Mouse (Mus musculus) CH12.LX (cell line): ENCODE measurements at regions not wholly inside any gene's neighbourhood (a gene's known extent, or its start where the extent isn't known, plus 50 kb on each side); places are given as distances from the start of the nearest gene placed in this dataset.
A peak's percentile ranks its signal among the peaks of the same experiment; 100 is the strongest.

Experiments used
- DNase-seq: peaks from one replicate; pipeline ENCODE4 v3.0.0-alpha.2; 2013; ENCODE audit errors: extremely low read depth
- H3K27ac ChIP-seq: 2 replicates; pipeline ENCODE4 v1.5.1; 2012; ENCODE audit warnings: low read depth, mild to moderate bottlenecking, control low read depth, moderate library complexity; ENCODE audit not compliant: insufficient read depth
- H3K27me3 ChIP-seq: replicated peaks from 2 replicates; pipeline ENCODE3; 2012; ENCODE audit warnings: inconsistent platforms
- H3K36me3 ChIP-seq, 2 experiments: replicated peaks in 1 of 2; 2 replicates each; pipeline versions ENCODE3 to v1.6.1; 2012; ENCODE audit warnings: inconsistent platforms in 1 of 2, low read length in 1 of 2, mild to moderate bottlenecking in 1 of 2, mixed read lengths in 1 of 2, moderate library complexity in 1 of 2; ENCODE audit not compliant: control insufficient read depth in 1 of 2, insufficient read depth in 1 of 2
- H3K4me1 ChIP-seq, 2 experiments: 2 replicates each; pipeline ENCODE4 v1.6.1; 2012; ENCODE audit warnings: inconsistent platforms in 1 of 2, moderate library complexity in 1 of 2; ENCODE audit not compliant: insufficient read depth in 2 of 2, control insufficient read depth in 1 of 2
- H3K4me2 ChIP-seq: 2 replicates; pipeline ENCODE4 v1.6.1; 2012; ENCODE audit warnings: low read depth, mild to moderate bottlenecking, control low read depth; ENCODE audit not compliant: poor library complexity, insufficient read depth, severe bottlenecking
- H3K4me3 ChIP-seq, 3 experiments: fragments of 150-350 bp in 1 of 3; sonication (generic) in 1 of 3; replicated peaks in 1 of 3; 2 replicates each; pipeline versions ENCODE3 to v1.5.1; 2011 to 2012; ENCODE audit warnings: low read depth in 2 of 3, low read length in 2 of 3, mild to moderate bottlenecking in 2 of 3, moderate library complexity in 2 of 3, control low read depth in 1 of 3, improper control_type of control experiment in 1 of 3, inconsistent platforms in 1 of 3, mixed read lengths in 1 of 3; ENCODE audit not compliant: poor library complexity in 1 of 3
- H3K79me2 ChIP-seq: replicated peaks from 2 replicates; pipeline ENCODE4 v1.6.1; 2012; ENCODE audit warnings: mild to moderate bottlenecking, moderate library complexity; ENCODE audit not compliant: control insufficient read depth, poor library complexity, insufficient read depth, severe bottlenecking; ENCODE audit errors: extremely low read depth
- H3K9ac ChIP-seq: 2 replicates; pipeline ENCODE4 v1.6.1; 2012; ENCODE audit warnings: low read depth, mild to moderate bottlenecking, control low read depth, moderate library complexity; ENCODE audit not compliant: insufficient read depth
- H3K9me3 ChIP-seq: replicated peaks from 2 replicates; pipeline ENCODE3; 2012; ENCODE audit warnings: low read length, inconsistent platforms, mixed read lengths
- BHLHE40 ChIP-seq: IDR thresholded peaks from 2 replicates; pipeline ENCODE4 v1.6.1; 2011; ENCODE audit warnings: mild to moderate bottlenecking, low read depth, low read length, improper control_type of control experiment
- CHD1 ChIP-seq: IDR thresholded peaks from 2 replicates; pipeline ENCODE4 v1.6.1; 2012; ENCODE audit warnings: low read depth, low read length, improper control_type of control experiment, inconsistent platforms
- JUN ChIP-seq: IDR thresholded peaks from 2 replicates; pipeline ENCODE4 v1.6.1; 2011; ENCODE audit warnings: low read depth, mild to moderate bottlenecking, low read length, improper control_type of control experiment, moderate library complexity; ENCODE audit not compliant: insufficient read depth
- KAT2A ChIP-seq: IDR thresholded peaks from 2 replicates; pipeline ENCODE4 v1.6.1; 2012; ENCODE audit warnings: low read length, improper control_type of control experiment, inconsistent platforms; ENCODE audit not compliant: insufficient replicate concordance
- MAFK ChIP-seq: IDR thresholded peaks from 2 replicates; pipeline ENCODE4 v1.6.1; 2011; ENCODE audit warnings: low read length, improper control_type of control experiment; ENCODE audit not compliant: insufficient replicate concordance
- MXI1 ChIP-seq: IDR thresholded peaks from 2 replicates; pipeline ENCODE4 v1.6.1; 2011; ENCODE audit warnings: mild to moderate bottlenecking, low read depth, low read length, improper control_type of control experiment
- POLR2AphosphoS2 ChIP-seq: IDR thresholded peaks from 2 replicates; pipeline ENCODE4 v1.6.1; 2011; ENCODE audit warnings: low read depth, low read length, improper control_type of control experiment
- SMC3 ChIP-seq: IDR thresholded peaks from 2 replicates; pipeline ENCODE4 v1.6.1; 2011; ENCODE audit warnings: low read depth, low read length, improper control_type of control experiment
- UBTF ChIP-seq: IDR thresholded peaks from 2 replicates; pipeline ENCODE4 v1.6.1; 2012; ENCODE audit warnings: low read depth, mild to moderate bottlenecking, inconsistent platforms, low read length, improper control_type of control experiment, moderate library complexity
- ZC3H11A ChIP-seq: IDR thresholded peaks from 2 replicates; pipeline ENCODE4 v1.6.1; 2012; ENCODE audit warnings: low read depth, mild to moderate bottlenecking, inconsistent platforms, low read length, improper control_type of control experiment
- ZKSCAN1 ChIP-seq: IDR thresholded peaks from 2 replicates; pipeline ENCODE4 v1.6.1; 2012; ENCODE audit warnings: low read depth, inconsistent platforms, low read length, improper control_type of control experiment, borderline replicate concordance
- dilution Hi-C: fragments of 300-500 bp; cut with MboI; formaldehyde crosslinking; loops from 2 replicates; pipeline ENCODE4 v1.14.3; 2020; ENCODE audit warnings: low sequenced_read_pairs; ENCODE audit not compliant: extremely low pct_unique_long_range_greater_than_20kb, extremely low pct_ligation_motif_present
- in situ Hi-C: fragments of 300-500 bp; cut with MboI; formaldehyde crosslinking; loops from 3 replicates; pipeline ENCODE4 v1.14.3; 2019; ENCODE audit warnings: low sequenced_read_pairs, low pct_ligation_motif_present, low pct_unique_long_range_greater_than_20kb, mixed read lengths

- TF ChIP-seq MAFK (peak; percentile 69; the same call in 1 of the 2 replicates), POLR2AphosphoS2 (no peak)
- dilution Hi-C loops (no loop called here), in situ Hi-C loops (no loop called here)
Measured at GRCm38 (mm10) chr12:71486078-71486477, 176.4 kb downstream of the Dact1 start.

GRCm38 (mm10) chr12:71487591-71488435, 178.1 kb downstream of the Dact1 start:
- H3K9me3 ChIP-seq: no peaks in the 10 kb centered on the region
- in situ Hi-C loops: no loop called here
- H3K9ac ChIP-seq: no peak overlapping the region
- no peak for DNase-seq
- H3K27ac ChIP-seq: no peak overlapping the region
- no peaks in the 10 kb centered on the region for H3K27me3 ChIP-seq
- no peak for TF ChIP-seq BHLHE40
- 0 out of 2 replicates have a peak, but pooled peaks have one; percentile 21 for TF ChIP-seq MXI1
- no peak for TF ChIP-seq ZC3H11A
- no peak overlapping the region for H3K4me3 ChIP-seq
- no peaks in the 10 kb centered on the region for H3K79me2 ChIP-seq
- dilution Hi-C loops: no loop called here
- no peak overlapping the region for H3K4me2 ChIP-seq
- H3K36me3 ChIP-seq: no peaks in the 10 kb centered on the region
- peaks cover 0 to 4% of the 10 kb centered on the region in 2 experiments; a peak in 1 of 4 replicates for H3K4me1 ChIP-seq

More at GRCm38 (mm10) chr12:71486078-71486477, 176.4 kb downstream of the Dact1 start:
- H3K9ac ChIP-seq: no peak overlapping the region
- no peak overlapping the region for H3K4me3 ChIP-seq
- no peaks in the 10 kb centered on the region for H3K9me3 ChIP-seq
- H3K27ac ChIP-seq: no peak overlapping the region
- H3K36me3 ChIP-seq: no peaks in the 10 kb centered on the region
- H3K4me2 ChIP-seq: no peak overlapping the region
- no peaks in the 10 kb centered on the region for H3K27me3 ChIP-seq
- peaks cover 0 to 4% of the 10 kb centered on the region in 2 experiments; a peak in 1 of 4 replicates for H3K4me1 ChIP-seq
- H3K79me2 ChIP-seq: no peaks in the 10 kb centered on the region
- DNase-seq: peak; percentile 1

- TF ChIP-seq SMC3: no peak
- TF ChIP-seq UBTF: no peak
- no peak for TF ChIP-seq ZKSCAN1
- TF ChIP-seq KAT2A: no peak
- TF ChIP-seq CHD1: no peak
- TF ChIP-seq JUN: no peak
- peaks cover 0 to 6% of the 10 kb centered on the region in 2 experiments; a peak in 1 of 4 replicates for H3K4me1 ChIP-seq
- no peak overlapping the region for H3K9ac ChIP-seq
- in situ Hi-C loops: no loop called here
- dilution Hi-C loops: no loop called here
- H3K4me3 ChIP-seq: no peak overlapping the region
- no peaks in the 10 kb centered on the region for H3K27me3 ChIP-seq
- no peaks in the 10 kb centered on the region for H3K9me3 ChIP-seq
- H3K36me3 ChIP-seq: no peaks in the 10 kb centered on the region
- no peaks in the 10 kb centered on the region for H3K79me2 ChIP-seq
- H3K4me2 ChIP-seq: no peak overlapping the region
- peak; percentile 1 for DNase-seq
- H3K27ac ChIP-seq: no peak overlapping the region
Measured at GRCm38 (mm10) chr12:71489295-71489694, 179.6 kb downstream of the Dact1 start.
